Mouse (Mus musculus) embryonic facial prominence, embryonic 12.5 days (tissue): ENCODE results near the gene Ypel5. TPM values are rescaled to one million over a fixed set of nuclear protein-coding genes. Genes with fewer than 3 reads are reported as not detected.

Experiments
- ATAC-seq: fragments of 200-750 bp; cut with Nextera tagmentation; 2 replicates; pipeline ENCODE4 v1.8.0; 2017; ENCODE audit not compliant: insufficient number of reproducible peaks, insufficient read depth, low FRiP score, low TSS enrichment
- H3K27ac ChIP-seq: fragments of 300-500 bp; sonication (generic); 2 replicates; pipeline ENCODE4 v1.5.1; 2016; ENCODE audit warnings: mild to moderate bottlenecking
- H3K27me3 ChIP-seq: fragments of 300-500 bp; sonication (generic); 2 replicates; pipeline ENCODE4 v1.6.1; 2016; ENCODE audit warnings: mild to moderate bottlenecking, moderate library complexity
- H3K36me3 ChIP-seq: fragments of 300-500 bp; sonication (generic); 2 replicates; pipeline ENCODE4 v1.6.1; 2016; ENCODE audit warnings: mild to moderate bottlenecking
- H3K4me1 ChIP-seq: fragments of 300-500 bp; sonication (generic); 2 replicates; pipeline ENCODE4 v1.6.1; 2016
- H3K4me2 ChIP-seq: fragments of 300-500 bp; sonication (generic); replicated peaks from 2 replicates; pipeline ENCODE4 v1.6.1; 2016; ENCODE audit warnings: mild to moderate bottlenecking, moderate library complexity
- H3K4me3 ChIP-seq: fragments of 300-500 bp; sonication (generic); 2 replicates; pipeline ENCODE4 v1.5.1; 2016; ENCODE audit warnings: mild to moderate bottlenecking
- H3K9ac ChIP-seq: fragments of 300-500 bp; sonication (generic); 2 replicates; pipeline ENCODE4 v1.6.1; 2016; ENCODE audit warnings: mild to moderate bottlenecking, moderate library complexity
- H3K9me3 ChIP-seq: fragments of 300-500 bp; sonication (generic); 2 replicates; pipeline ENCODE4 v1.6.1; 2016; ENCODE audit warnings: mild to moderate bottlenecking, moderate library complexity
- WGBS: fragments of 180-500 bp; shearing (Covaris S2); methylation state at CpG from one replicate; pipeline ENCODE4 v1.1.7; 2016; 5-methylcytosine and 5-hydroxymethylcytosine counted together
- polyA plus RNA-seq: library from polyadenylated mRNA; unstranded; fragments of >200 nt; fragmentation: Nextera tagmentation; extraction: Ambion mirVana; gene quantifications from 2 replicates; pipeline ENCODE4 v1.2.1, GENCODE M21; 2016

Gene Ypel5
- polyA plus RNA-seq, 1 experiment from 2014 or later, result 47.9 TPM

DNA sequence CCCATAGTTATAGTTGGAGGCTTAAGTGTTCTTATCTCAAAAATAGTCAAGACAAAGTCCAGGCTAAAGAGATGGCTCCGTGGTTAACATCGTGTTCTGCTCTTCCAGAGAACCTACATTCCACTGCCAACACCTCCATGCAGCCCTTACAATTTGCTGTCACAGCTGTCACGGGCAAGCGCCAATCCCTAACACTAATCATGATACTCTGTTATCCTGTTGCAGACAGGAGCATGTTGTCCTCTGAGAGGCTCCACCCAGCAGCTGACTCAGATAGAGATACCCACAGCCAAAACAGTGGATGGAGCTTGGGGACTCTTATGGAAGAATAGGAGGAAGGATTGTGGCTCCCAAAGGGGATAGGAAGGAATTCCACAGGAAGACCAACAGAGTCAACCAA, 15.8 kb upstream of the Ypel5 start:
- ATAC-seq, result no peak
- Histone ChIP-seq H3K27me3 (no peaks in the 10 kb centered on the region), H3K27ac (no peak overlapping the region), H3K9me3 (no peaks in the 10 kb centered on the region), H3K4me2 (no peak overlapping the region), H3K4me3 (no peak overlapping the region), H3K4me1 (no peaks in the 10 kb centered on the region), H3K9ac (no peak overlapping the region), H3K36me3 (no peaks in the 10 kb centered on the region)
- 60% methylated on average over 4 of the region's 4 CpGs for WGBS

DNA sequence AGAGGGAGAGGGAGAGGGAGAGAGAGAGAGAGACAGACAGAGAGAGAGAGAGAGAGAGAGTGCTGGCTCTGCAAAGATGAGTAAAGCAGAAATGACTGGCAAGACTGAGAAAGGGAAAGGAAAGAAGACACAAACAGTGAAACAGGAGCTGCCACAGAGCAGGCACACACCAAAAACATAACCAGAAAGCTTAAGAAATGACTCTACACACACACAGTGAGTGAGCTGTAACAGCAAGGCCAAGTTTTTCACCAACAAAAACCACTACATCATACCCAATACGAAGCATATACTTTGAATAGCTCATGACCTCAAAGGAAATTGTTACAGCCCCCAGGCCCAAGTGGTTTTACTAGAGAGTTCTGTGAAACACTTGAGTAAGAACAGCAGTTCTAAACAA, 14.3 kb upstream of the Ypel5 start:
- no peaks in the 10 kb centered on the region for H3K9me3 ChIP-seq
- H3K27me3 ChIP-seq, result no peaks in the 10 kb centered on the region
- no peak overlapping the region for H3K4me3 ChIP-seq
- H3K27ac ChIP-seq, result no peak overlapping the region
- 47% methylated on average over 1 of the region's 1 CpGs for WGBS
- no peaks in the 10 kb centered on the region for H3K36me3 ChIP-seq
- no peak overlapping the region for H3K9ac ChIP-seq
- ATAC-seq, result no peak
- no peaks in the 10 kb centered on the region for H3K4me1 ChIP-seq
- no peak overlapping the region for H3K4me2 ChIP-seq

- H3K4me1 ChIP-seq, result no peaks in the 10 kb centered on the region
- no peak for ATAC-seq
- H3K36me3 ChIP-seq, result no peaks in the 10 kb centered on the region
- WGBS, result 90% methylated on average over 3 of the region's 3 CpGs
- H3K4me3 ChIP-seq, result no peak overlapping the region
- H3K4me2 ChIP-seq, result no peak overlapping the region
- H3K9ac ChIP-seq, result no peak overlapping the region
- H3K27ac ChIP-seq, result no peak overlapping the region
- H3K27me3 ChIP-seq, result no peaks in the 10 kb centered on the region
- no peaks in the 10 kb centered on the region for H3K9me3 ChIP-seq
Measured at GRCm38 (mm10) chr17:72826916-72827534, 9.2 kb upstream of the Ypel5 start.

DNA sequence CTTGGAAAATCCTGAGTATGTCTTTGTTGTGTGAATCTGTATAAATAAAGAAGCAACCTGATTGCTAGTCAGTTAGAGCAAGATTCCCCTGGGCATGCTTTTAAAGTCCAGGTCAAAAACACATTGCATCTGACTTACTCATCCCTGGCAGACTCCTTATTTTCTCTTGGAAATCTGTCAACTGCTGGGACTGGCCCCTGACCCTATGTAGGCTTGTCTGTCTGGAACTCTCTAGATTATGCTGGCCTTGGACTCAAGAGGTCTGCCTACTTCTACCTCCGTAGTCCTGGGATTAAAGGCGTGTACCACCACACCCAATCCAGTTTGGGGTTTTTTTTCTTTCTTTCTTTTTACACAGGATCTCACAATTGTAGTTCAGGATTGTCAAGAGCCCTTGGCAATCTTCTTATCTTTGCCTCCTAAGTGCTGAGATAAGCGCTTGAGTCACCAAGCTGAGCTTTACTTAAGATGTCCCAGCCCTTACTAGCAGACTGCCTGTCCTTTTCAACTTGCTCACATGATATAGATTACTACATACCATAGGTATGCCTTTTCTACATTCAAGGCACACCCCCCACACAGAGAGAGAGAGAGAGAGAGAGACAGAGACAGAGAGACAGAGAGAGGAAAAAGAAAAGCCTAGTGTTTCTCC, 8.1 kb upstream of the Ypel5 start:
- Histone ChIP-seq H3K4me1 (no peaks in the 10 kb centered on the region), H3K9ac (no peak overlapping the region), H3K4me3 (no peak overlapping the region), H3K27me3 (no peaks in the 10 kb centered on the region), H3K9me3 (no peaks in the 10 kb centered on the region), H3K4me2 (no peak overlapping the region), H3K27ac (no peak overlapping the region), H3K36me3 (no peaks in the 10 kb centered on the region)
- 80% methylated on average over 3 of the region's 3 CpGs for WGBS
- ATAC-seq, result no peak

- WGBS, result 85% methylated on average over 8 of the region's 8 CpGs
- H3K27me3 ChIP-seq, result no peaks in the 10 kb centered on the region
- no peaks in the 10 kb centered on the region for H3K36me3 ChIP-seq
- no peak overlapping the region for H3K27ac ChIP-seq
- no peak for ATAC-seq
- H3K9me3 ChIP-seq, result no peaks in the 10 kb centered on the region
- no peak overlapping the region for H3K4me2 ChIP-seq
- no peaks in the 10 kb centered on the region for H3K4me1 ChIP-seq
- H3K9ac ChIP-seq, result no peak overlapping the region
- H3K4me3 ChIP-seq, result no peak overlapping the region
Measured at GRCm38 (mm10) chr17:72828687-72829086, 7.6 kb upstream of the Ypel5 start.

GRCm38 (mm10) chr17:72837140-72837712, 973 bp downstream of the Ypel5 start:
- Histone ChIP-seq H3K9me3 (no peaks in the 10 kb centered on the region), H3K27me3 (no peaks in the 10 kb centered on the region), H3K4me1 (peaks cover 7% of the 10 kb centered on the region), H3K4me3 (peak overlapping the region; percentile 91), H3K4me2 (peak overlapping the region; percentile 60), H3K27ac (peak overlapping the region; percentile 97), H3K9ac (peak overlapping the region; percentile 92), H3K36me3 (no peaks in the 10 kb centered on the region)
- peak; percentile 65 for ATAC-seq
- under 1% methylated on average over 72 of the region's 77 CpGs for WGBS

DNA sequence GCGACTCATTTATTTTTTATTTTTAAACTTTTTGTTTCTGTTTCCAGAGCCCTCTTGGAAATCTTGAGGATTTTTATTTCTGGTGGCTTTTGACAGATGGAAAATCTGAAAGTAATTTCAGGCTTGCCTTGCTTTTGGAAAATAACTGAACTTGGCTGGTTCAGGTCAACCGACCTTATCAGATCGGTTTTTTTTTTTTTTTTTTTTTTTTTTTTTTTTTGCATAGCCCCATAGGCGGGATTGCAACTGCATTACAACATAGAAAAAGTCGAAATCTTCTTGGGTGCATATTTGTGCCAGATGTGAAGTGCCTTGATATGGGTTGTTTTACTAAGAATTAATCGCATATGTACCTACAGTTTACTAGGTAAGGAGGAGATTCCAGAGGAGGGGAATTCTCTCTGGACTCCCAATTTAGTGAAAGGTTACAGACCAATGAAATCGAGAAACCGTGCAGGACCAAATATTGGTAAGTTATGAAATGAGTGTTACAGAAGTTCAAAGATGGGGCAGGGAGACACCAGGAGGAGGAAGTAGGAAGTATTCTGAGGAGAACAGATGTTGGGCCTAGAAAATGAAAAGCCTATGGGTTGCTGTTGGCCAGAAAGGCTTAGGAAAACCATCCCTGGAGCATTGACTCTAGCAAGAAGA, 1.7 kb downstream of the Ypel5 start:
- Histone ChIP-seq H3K27me3 (no peaks in the 10 kb centered on the region), H3K4me3 (peak overlapping the region; percentile 91), H3K4me1 (peaks cover 7% of the 10 kb centered on the region), H3K4me2 (peak overlapping the region; percentile 60), H3K27ac (peak overlapping the region; percentile 97; the same call in 1 of the 2 replicates), H3K36me3 (no peaks in the 10 kb centered on the region), H3K9me3 (no peaks in the 10 kb centered on the region), H3K9ac (peak overlapping the region; percentile 92)
- ATAC-seq, result no peak
- 19% methylated on average over 8 of the region's 8 CpGs for WGBS

DNA sequence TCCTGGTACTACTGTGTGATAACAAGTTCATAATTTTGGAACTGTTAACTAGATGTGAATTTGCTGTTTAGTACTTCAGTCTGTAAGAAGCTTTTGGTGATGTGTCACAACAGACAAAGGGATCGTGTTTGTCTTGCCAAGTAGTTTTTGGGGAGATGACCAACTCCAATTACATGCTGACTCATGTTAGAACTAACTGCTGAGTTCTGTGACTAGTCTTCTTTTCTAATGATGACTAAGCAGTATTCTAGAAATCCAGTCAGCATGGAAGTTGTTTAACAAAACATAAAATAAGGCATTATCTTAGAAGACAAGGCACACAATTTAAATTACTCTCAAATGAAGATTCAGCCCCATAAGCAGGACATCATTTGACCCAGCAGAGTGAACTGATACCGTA, 2.7 kb downstream of the Ypel5 start:
- no peaks in the 10 kb centered on the region for H3K9me3 ChIP-seq
- no peaks in the 10 kb centered on the region for H3K27me3 ChIP-seq
- H3K36me3 ChIP-seq, result no peaks in the 10 kb centered on the region
- H3K4me3 ChIP-seq, result no peak overlapping the region
- no peak overlapping the region for H3K4me2 ChIP-seq
- no peak overlapping the region for H3K27ac ChIP-seq
- H3K9ac ChIP-seq, result no peak overlapping the region
- peaks cover 7% of the 10 kb centered on the region for H3K4me1 ChIP-seq
- ATAC-seq, result no peak
- 78% methylated on average over 2 of the region's 2 CpGs for WGBS

DNA sequence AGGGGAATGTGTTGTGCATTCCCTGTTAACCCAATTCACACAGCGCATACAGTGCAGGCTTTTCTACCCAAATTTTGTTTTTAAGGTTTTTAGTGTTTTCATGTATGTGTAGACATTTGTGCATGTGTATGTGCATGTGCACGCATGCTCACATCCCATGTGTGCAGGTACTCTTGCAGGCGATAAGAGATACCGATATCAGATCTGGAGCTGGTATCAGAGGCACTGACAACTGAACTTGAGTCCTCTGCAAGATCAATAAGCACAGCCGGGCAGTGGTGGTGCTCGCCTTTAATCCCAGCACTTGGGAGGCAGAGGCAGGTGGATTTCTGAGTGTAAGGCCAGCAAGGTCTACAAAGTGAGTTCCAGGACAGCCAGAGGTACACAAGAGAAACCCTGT, 8.1 kb downstream of the Ypel5 start:
- 0 out of 2 replicates have a peak, but pooled peaks cover 9% of the 10 kb centered on the region for H3K36me3 ChIP-seq
- H3K27ac ChIP-seq, result no peak overlapping the region
- no peaks in the 10 kb centered on the region for H3K9me3 ChIP-seq
- no peak overlapping the region for H3K4me3 ChIP-seq
- 94% methylated on average over 6 of the region's 6 CpGs for WGBS
- H3K9ac ChIP-seq, result no peak overlapping the region
- no peaks in the 10 kb centered on the region for H3K27me3 ChIP-seq
- no peak overlapping the region for H3K4me2 ChIP-seq
- no peaks in the 10 kb centered on the region for H3K4me1 ChIP-seq
- ATAC-seq, result no peak

DNA sequence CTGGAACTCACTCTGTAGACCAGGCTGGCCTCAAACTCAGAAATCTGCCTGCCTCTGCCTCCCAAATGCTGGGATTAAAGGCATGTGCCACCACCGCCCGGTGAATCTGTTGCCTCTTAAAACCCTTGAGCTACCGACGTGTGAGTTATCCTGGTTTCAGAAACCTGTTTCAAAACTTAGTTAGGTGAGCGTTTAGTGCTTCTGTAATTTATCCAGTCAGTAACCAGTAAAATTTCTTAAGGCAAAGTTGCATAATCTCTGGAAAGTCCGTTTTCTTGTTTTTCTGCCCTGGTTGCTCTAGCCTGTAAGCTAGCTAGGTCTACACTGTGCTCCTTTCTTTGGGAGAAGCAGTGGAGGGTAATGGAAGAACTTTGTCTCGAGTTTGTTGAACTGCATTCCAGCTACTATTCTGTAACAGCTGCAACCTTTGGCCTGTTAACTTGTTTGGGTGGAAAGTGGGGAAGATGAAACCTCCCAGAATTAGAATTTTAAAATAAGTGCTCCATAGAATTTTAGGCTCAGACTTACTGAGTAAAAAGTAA, 8.8 kb downstream of the Ypel5 start:
- Histone ChIP-seq H3K36me3 (0 out of 2 replicates have a peak, but pooled peaks cover 9% of the 10 kb centered on the region), H3K9me3 (no peaks in the 10 kb centered on the region), H3K27me3 (no peaks in the 10 kb centered on the region), H3K4me1 (no peaks in the 10 kb centered on the region), H3K4me3 (no peak overlapping the region), H3K4me2 (no peak overlapping the region), H3K27ac (no peak overlapping the region), H3K9ac (no peak overlapping the region)
- WGBS, result 87% methylated on average over 7 of the region's 7 CpGs
- no peak for ATAC-seq

DNA sequence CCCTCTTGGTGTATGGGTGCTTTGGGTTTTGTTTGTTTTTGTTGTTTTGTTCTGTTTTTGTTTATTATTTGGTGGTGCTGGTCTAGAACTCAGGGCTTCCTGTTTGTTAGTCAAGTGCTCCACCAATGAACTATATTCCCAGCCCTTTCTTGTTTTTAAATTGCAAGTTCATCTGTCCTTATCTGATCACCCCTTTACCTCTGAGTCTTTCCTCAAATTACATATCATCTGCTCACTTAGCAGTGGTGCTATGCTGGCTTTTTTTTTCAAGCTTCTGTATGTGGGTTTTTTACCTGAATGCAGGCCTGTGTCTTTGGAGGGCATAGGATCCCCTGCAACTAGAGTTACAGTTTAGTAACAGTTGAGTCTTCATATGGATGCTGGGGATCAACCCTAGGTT, 9.3 kb downstream of the Ypel5 start:
- Histone ChIP-seq H3K4me3 (no peak overlapping the region), H3K4me2 (no peak overlapping the region), H3K9me3 (no peaks in the 10 kb centered on the region), H3K27me3 (no peaks in the 10 kb centered on the region), H3K36me3 (0 out of 2 replicates have a peak, but pooled peaks cover 9% of the 10 kb centered on the region), H3K9ac (no peak overlapping the region), H3K4me1 (no peaks in the 10 kb centered on the region), H3K27ac (no peak overlapping the region)
- ATAC-seq, result no peak
